Mouse (Mus musculus) embryonic facial prominence, embryonic 11.5 days (tissue): ENCODE data around the gene Zfand2b. TPM values are rescaled to one million over a fixed set of nuclear protein-coding genes. Genes with fewer than 3 reads are reported as not detected.
A peak's percentile ranks its signal among the peaks of the same experiment; 100 is the strongest.

Source experiments
- ATAC-seq: fragments of 200-750 bp; cut with Nextera tagmentation; replicated peaks from 2 replicates; pipeline ENCODE4 v1.8.0; 2017; ENCODE audit warnings: low read depth; ENCODE audit not compliant: insufficient number of reproducible peaks, low FRiP score, low TSS enrichment
- DNase-seq: peaks from one replicate; pipeline ENCODE4 v3.0.0-alpha.2; 2015; ENCODE audit warnings: low spot score
- H3K27ac ChIP-seq: fragments of 300-500 bp; sonication (generic); replicated peaks from 2 replicates; pipeline ENCODE4 v1.5.1; 2014; ENCODE audit warnings: mild to moderate bottlenecking, low read depth, low read length, control low read depth
- H3K27me3 ChIP-seq: fragments of 300-500 bp; sonication (generic); 2 replicates; pipeline ENCODE4 v1.6.1; 2014; ENCODE audit warnings: mild to moderate bottlenecking, low read length, moderate library complexity, mixed read lengths; ENCODE audit not compliant: control insufficient read depth, insufficient read depth
- H3K36me3 ChIP-seq: fragments of 300-500 bp; sonication (generic); replicated peaks from 2 replicates; pipeline ENCODE4 v1.6.1; 2014; ENCODE audit warnings: low read depth, mild to moderate bottlenecking, low read length, moderate library complexity, mixed read lengths; ENCODE audit not compliant: control insufficient read depth, insufficient read depth
- H3K4me1 ChIP-seq: fragments of 300-500 bp; sonication (generic); 2 replicates; pipeline ENCODE4 v1.6.1; 2014; ENCODE audit warnings: low read length, mixed read lengths; ENCODE audit not compliant: control insufficient read depth, insufficient read depth
- H3K4me2 ChIP-seq: fragments of 300-500 bp; sonication (generic); 2 replicates; pipeline ENCODE4 v1.6.1; 2014; ENCODE audit warnings: low read depth, mild to moderate bottlenecking, control low read depth, low read length, moderate library complexity
- H3K4me3 ChIP-seq: fragments of 300-500 bp; sonication (generic); 2 replicates; pipeline ENCODE4 v1.5.1; 2014; ENCODE audit warnings: low read depth, low read length, control low read depth
- H3K9ac ChIP-seq: fragments of 300-500 bp; sonication (generic); replicated peaks from 2 replicates; pipeline ENCODE4 v1.6.1; 2014; ENCODE audit warnings: mild to moderate bottlenecking, control low read depth, low read length
- H3K9me3 ChIP-seq: fragments of 300-500 bp; sonication (generic); replicated peaks from 2 replicates; pipeline ENCODE4 v1.6.1; 2016; ENCODE audit warnings: mild to moderate bottlenecking, low read length, inconsistent platforms, mixed read lengths; ENCODE audit not compliant: control insufficient read depth
- WGBS: fragments of 180-500 bp; shearing (Covaris S2); extraction: QIAGEN DNeasy Blood & Tissue Kit; methylation state at CpG from one replicate; pipeline ENCODE4 v1.1.7; 2014; 5-methylcytosine and 5-hydroxymethylcytosine counted together
- microRNA-seq: library from miRNA; unstranded; fragments of <30 nt; microRNA quantifications from one replicate; pipeline ENCODE4, GENCODE M21; 2016; ENCODE audit warnings: borderline number of aligned reads
- polyA plus RNA-seq: library from polyadenylated mRNA; unstranded; fragments of >200 nt; fragmentation: Nextera tagmentation; extraction: Ambion mirVana; gene quantifications from 2 replicates; pipeline ENCODE4 v1.2.1, GENCODE M21; 2014

The Zfand2b gene
- polyA plus RNA-seq, 1 experiment from 2014 or later, result 33.9 TPM

DNA sequence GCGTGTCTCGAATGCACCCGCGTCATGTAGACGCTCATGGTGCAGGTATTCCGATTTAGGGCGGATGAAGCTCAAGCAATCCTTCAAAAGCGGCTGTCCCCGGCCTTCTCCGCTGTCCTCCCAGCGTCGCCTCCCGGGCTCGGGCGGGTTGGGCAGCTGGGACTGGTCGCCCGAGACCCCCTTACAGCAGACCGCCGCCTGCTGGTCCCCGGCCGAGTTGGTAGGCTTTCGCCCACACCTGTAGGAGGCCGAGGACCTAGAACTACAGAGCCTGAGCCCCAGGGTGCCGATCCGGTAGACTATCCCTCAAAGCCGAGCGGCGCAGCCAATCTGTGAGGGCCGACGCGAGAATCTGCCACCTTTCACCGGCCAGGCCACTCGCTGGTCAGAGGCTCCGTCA lies 51.1 kb downstream of the Zfand2b start, which contains the start of gene Tuba4a:
TSS of gene Tuba4a (minus strand) at position 335 of the 400 bp plus-strand sequence.
- under 1% methylated on average over 34 of the region's 34 CpGs for WGBS
- Histone ChIP-seq H3K36me3 (no peaks in the 10 kb centered on the region), H3K4me2 (peak within 1 kb of the TSS; percentile 81), H3K4me3 (peak within 1 kb of the TSS; percentile 41), H3K27ac (no peak within 1 kb of the TSS), H3K4me1 (peaks cover 3% of the 10 kb centered on the region), H3K9me3 (no peaks in the 10 kb centered on the region), H3K27me3 (peaks cover 34% of the 10 kb centered on the region), H3K9ac (peak within 1 kb of the TSS; percentile 29; the same call in 1 of the 2 replicates)
- ATAC-seq (peak; percentile 65; the same call in 1 of the 2 replicates), DNase-seq (peak; percentile 43)

Small RNA genes lying within 50 kb of the gene (microRNA-seq; reads per million reads assigned to microRNA genes)
- not detected for gene Gm27943

Other genes with a start within 250 kb of the Zfand2b start
- 0.06 TPM in 1 of 2 replicates, not detected in the other for gene Cfap65, start 233.0 kb upstream of the Zfand2b start, polyA plus RNA-seq
- 0.32 TPM in 1 of 2 replicates, not detected in the other for gene Ihh, start 217.0 kb upstream of the Zfand2b start, polyA plus RNA-seq
- 12.0 and 12.5 TPM in 2 replicates for gene Nhej1, start 43.4 kb upstream of the Zfand2b start, polyA plus RNA-seq
- gene Slc23a3, start 34.8 kb upstream of the Zfand2b start, polyA plus RNA-seq, result 0.10 and 0.18 TPM in 2 replicates
- 33.8 and 37.2 TPM in 2 replicates for gene Cnppd1, start 25.9 kb upstream of the Zfand2b start, polyA plus RNA-seq
- 27.7 and 38.0 TPM in 2 replicates for gene Retreg2, start 25.9 kb upstream of the Zfand2b start, polyA plus RNA-seq
- 24.4 and 24.9 TPM in 2 replicates for gene Abcb6, start 11.7 kb downstream of the Zfand2b start, polyA plus RNA-seq
- gene Ankzf1, start 23.5 kb downstream of the Zfand2b start, polyA plus RNA-seq, result 16.8 TPM in 2 replicates
- gene Atg9a, start 23.6 kb downstream of the Zfand2b start, polyA plus RNA-seq, result 12.9 and 17.1 TPM in 2 replicates
- 14.1 and 15.0 TPM in 2 replicates for gene Glb1l, start 42.2 kb downstream of the Zfand2b start, polyA plus RNA-seq
- gene Stk16, start 42.2 kb downstream of the Zfand2b start, polyA plus RNA-seq, result 117 and 123 TPM in 2 replicates
- 17.3 and 18.9 TPM in 2 replicates for gene Tuba4a, start 51.2 kb downstream of the Zfand2b start, polyA plus RNA-seq
- gene A630095N17Rik, start 63.5 kb downstream of the Zfand2b start, polyA plus RNA-seq, result not detected in 2 replicates
- gene Dnajb2, start 67.8 kb downstream of the Zfand2b start, polyA plus RNA-seq, result 13.8 and 17.2 TPM in 2 replicates
- 1.4 and 1.5 TPM in 2 replicates for gene Ptprn, start 95.9 kb downstream of the Zfand2b start, polyA plus RNA-seq
- gene Resp18, start 109.8 kb downstream of the Zfand2b start, polyA plus RNA-seq, result 4.9 and 5.8 TPM in 2 replicates
- gene Dnpep, start 149.3 kb downstream of the Zfand2b start, polyA plus RNA-seq, result 123 and 146 TPM in 2 replicates
- gene Des, start 191.7 kb downstream of the Zfand2b start, polyA plus RNA-seq, result 6.9 and 9.9 TPM in 2 replicates
- gene Speg, start 206.7 kb downstream of the Zfand2b start, polyA plus RNA-seq, result 16.7 and 19.9 TPM in 2 replicates